Mouse (Mus musculus): Measurements from ENCODE around the gene Lef1.
A peak's percentile ranks its signal among the peaks of the same experiment; 100 is the strongest.

The Lef1 gene

GRCm38 (mm10) chr3:131254991-131255390 lies 144.7 kb downstream of the Lef1 start:
- no peak for DNase-seq

GRCm38 (mm10) chr3:131255399-131255981 lies 145.2 kb downstream of the Lef1 start:
- DNase-seq: no peak

- DNase-seq: no peak
Observed at GRCm38 (mm10) chr3:131258921-131259320, 148.7 kb downstream of the Lef1 start.

GRCm38 (mm10) chr3:131259392-131259965 lies 149.2 kb downstream of the Lef1 start:
- DNase-seq: no peak

GRCm38 (mm10) chr3:131260418-131260817 lies 150.1 kb downstream of the Lef1 start:
- no peak for DNase-seq

GRCm38 (mm10) chr3:131263766-131264486 lies 153.7 kb downstream of the Lef1 start:
- no peak for DNase-seq

GRCm38 (mm10) chr3:131265516-131265915 lies 155.2 kb downstream of the Lef1 start:
- no peak for DNase-seq

- DNase-seq: no peak
Observed at GRCm38 (mm10) chr3:131266366-131267050, 156.2 kb downstream of the Lef1 start.

- DNase-seq: no peak
Observed at GRCm38 (mm10) chr3:131270381-131270780, 160.1 kb downstream of the Lef1 start.

- DNase-seq: peak in 1 of 2 experiments; percentile 26
Observed at GRCm38 (mm10) chr3:131271157-131271556, 160.9 kb downstream of the Lef1 start.

GRCm38 (mm10) chr3:131271559-131272373 lies 161.5 kb downstream of the Lef1 start, which contains the start of gene Hadh:
TSS of gene Hadh (minus strand) at chr3:131272101.
- peak; percentile 70 to 79 for DNase-seq

GRCm38 (mm10) chr3:131272374-131273100 lies 162.3 kb downstream of the Lef1 start:
- no peak for DNase-seq

All from thymus, adult 18-20 months (tissue).